Mouse (Mus musculus) olfactory bulb, adult 2 months (tissue): ENCODE measurements around the gene Epyc. TPM values are rescaled to one million over a fixed set of nuclear protein-coding genes. Genes with fewer than 3 reads are reported as not detected.
"Not testable (repeated sequence)": the region's sequence is repeated elsewhere in the genome, so short reads cannot be mapped to it uniquely, and the experiment has no call there.

Experiments
- H3K27ac ChIP-seq: fragments of 200-500 bp; 2 replicates; pipeline ENCODE4 v1.5.1; 2012; ENCODE audit warnings: low read depth, low read length; ENCODE audit not compliant: insufficient read depth
- H3K4me1 ChIP-seq: fragments of 200-500 bp; 2 replicates; pipeline ENCODE4 v1.6.1; 2012; ENCODE audit warnings: low read length; ENCODE audit not compliant: control insufficient read depth, insufficient read depth
- H3K4me3 ChIP-seq: fragments of 200-500 bp; 2 replicates; pipeline ENCODE4 v1.5.1; 2012; ENCODE audit warnings: mild to moderate bottlenecking, low read depth, low read length, moderate library complexity; ENCODE audit not compliant: insufficient read depth
- CTCF ChIP-seq: fragments of 200-500 bp; IDR thresholded peaks from 2 replicates; pipeline ENCODE4 v1.5.1; 2012; ENCODE audit warnings: low read depth, mild to moderate bottlenecking, low read length, moderate library complexity; ENCODE audit not compliant: insufficient read depth
- POLR2A ChIP-seq: fragments of 200-500 bp; IDR thresholded peaks from 2 replicates; pipeline ENCODE4 v1.6.1; 2012; ENCODE audit warnings: mild to moderate bottlenecking, low read depth, low read length, moderate library complexity; ENCODE audit not compliant: insufficient read depth
- WGBS: fragments of 180-500 bp; shearing (Covaris S2); methylation state at CpG from one replicate; pipeline ENCODE4 v1.1.7; 2018; 5-methylcytosine and 5-hydroxymethylcytosine counted together
- polyA plus RNA-seq: library from polyadenylated mRNA; stranded (reverse); fragments of >200 nt; gene quantifications from 2 replicates; pipeline ENCODE4 v1.2.4, GENCODE M21; 2012; ENCODE audit warnings: low replicate concordance; ENCODE audit not compliant: missing spikeins, insufficient read depth, insufficient read length

Gene Epyc
- polyA plus RNA-seq, 1 experiment, result not detected

DNA sequence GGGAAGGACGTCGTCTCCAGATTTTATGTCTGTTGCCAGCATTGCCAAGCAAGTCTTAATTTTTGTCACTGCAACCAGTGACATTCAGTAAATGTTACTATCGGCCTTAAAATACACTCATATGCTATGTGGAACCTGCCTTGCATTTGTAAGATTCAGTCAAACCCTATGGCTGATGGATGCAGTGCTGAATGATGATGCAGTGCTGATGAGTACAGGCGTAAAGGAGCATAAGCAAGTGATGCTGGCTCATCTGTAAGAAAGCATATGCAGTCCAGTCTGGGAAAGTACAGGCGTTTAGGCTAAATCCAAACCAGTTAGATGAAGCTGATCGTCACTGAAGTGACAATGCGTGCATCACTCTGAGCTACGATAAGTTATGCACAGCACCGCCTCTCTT, 78.8 kb downstream of the Epyc start:
- 95% methylated on average over 9 of the region's 9 CpGs for WGBS
- TF ChIP-seq POLR2A, result no peak
- TF ChIP-seq CTCF, result no peak
- no peaks in the 10 kb centered on the region for H3K4me1 ChIP-seq

DNA sequence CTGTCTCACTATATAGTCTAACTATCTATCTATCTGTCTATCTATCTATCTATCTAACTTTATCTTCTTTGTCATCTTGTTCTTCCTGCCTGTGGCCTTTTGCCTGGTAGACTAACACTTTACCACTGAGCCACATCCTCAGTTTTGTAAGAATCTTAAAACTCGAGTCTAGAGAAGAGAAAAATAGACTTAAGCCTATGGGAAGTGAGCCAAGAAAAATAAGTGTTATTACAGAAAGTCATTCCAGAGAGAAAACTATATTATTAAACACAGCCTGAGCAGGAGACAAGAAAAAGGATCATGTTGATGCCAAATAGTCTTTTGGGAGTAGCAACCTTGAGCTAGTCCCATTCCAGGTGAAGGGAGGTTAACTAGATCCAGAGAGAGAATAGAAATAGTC, 82.1 kb downstream of the Epyc start:
- Histone ChIP-seq H3K4me3 (no peak overlapping the region), H3K27ac (no peak overlapping the region), H3K4me1 (no peaks in the 10 kb centered on the region)
- WGBS, result 67% methylated on average over 1 of the region's 1 CpGs
- TF ChIP-seq CTCF (no peak), POLR2A (no peak)

More for the DNA sequence above, 78.8 kb downstream of the Epyc start:
- Histone ChIP-seq H3K4me3 (no peak overlapping the region), H3K27ac (no peak overlapping the region)

DNA sequence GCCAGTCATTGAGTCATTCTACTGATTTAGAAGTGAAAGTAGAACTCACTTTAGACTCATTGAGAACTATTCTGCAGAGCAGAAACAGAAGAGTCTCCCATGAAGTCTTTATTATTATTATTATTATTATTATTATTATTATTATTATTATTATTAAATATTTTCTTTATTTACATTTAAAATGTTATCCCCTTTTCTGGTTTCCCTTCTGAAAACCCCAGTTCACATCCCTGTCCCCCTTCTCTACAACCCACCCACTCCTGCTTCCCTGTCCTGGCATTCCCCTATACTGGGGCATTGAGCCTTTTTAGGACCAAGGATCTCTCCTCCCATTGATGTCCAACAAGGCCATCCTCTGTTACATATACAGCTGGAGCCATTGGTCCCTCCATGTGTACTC, 82.8 kb downstream of the Epyc start, which contains the start of gene C030005K15Rik:
Gene C030005K15Rik (minus strand): TSS at position 101 of the 400 bp plus-strand sequence.
- H3K4me1 ChIP-seq, H3K27ac ChIP-seq, H3K4me3 ChIP-seq: not testable (repeated sequence)

Other genes with a start within 250 kb of the Epyc start
- not detected in 2 replicates for gene Dcn, start 164.5 kb upstream of the Epyc start, polyA plus RNA-seq
- not detected in 2 replicates for gene Lum, start 78.9 kb upstream of the Epyc start, polyA plus RNA-seq
- gene Kera, start 37.2 kb upstream of the Epyc start, polyA plus RNA-seq, result not detected in 2 replicates
- gene Ccer1, start 49.0 kb downstream of the Epyc start, polyA plus RNA-seq, result not detected in 2 replicates
- gene C030005K15Rik, start 82.7 kb downstream of the Epyc start, polyA plus RNA-seq, result not detected in 2 replicates